Mouse (Mus musculus): ENCODE measurements around the gene Lrmp. TPM values are rescaled to one million over a fixed set of nuclear protein-coding genes. Genes with fewer than 3 reads are reported as not detected.
"Not testable (repeated sequence)": the region's sequence is repeated elsewhere in the genome, so short reads cannot be mapped to it uniquely, and the experiment has no call there.

The Lrmp gene
- polyA plus RNA-seq, 1 experiment from 2014 or later, result 2.3 TPM

GRCm38 (mm10) chr6:145084343-145085117 is 30.9 kb upstream of the Lrmp start:
- Histone ChIP-seq H3K9ac (no peak overlapping the region), H3K36me3 (no peaks in the 10 kb centered on the region), H3K27me3 (replicated peaks) (no peaks in the 10 kb centered on the region), H3K4me3 (no peak overlapping the region), H3K9me3 (replicated peaks) (no peaks in the 10 kb centered on the region), H3K27ac (ENCODE audit: poor library complexity, severe bottlenecking) (no peak overlapping the region), H3K4me1 (replicated peaks) (peaks cover 4% of the 10 kb centered on the region), H3K4me2 (no peak overlapping the region)
- no peak for ATAC-seq (ENCODE audit: insufficient number of reproducible peaks, low FRiP score)
- 88% methylated on average over 8 of the region's 8 CpGs for WGBS

GRCm38 (mm10) chr6:145088451-145089113 is 26.9 kb upstream of the Lrmp start:
- H3K4me3 ChIP-seq, result no peak overlapping the region
- WGBS, result 46% methylated on average over 4 of the region's 4 CpGs
- no peaks in the 10 kb centered on the region for H3K9me3 ChIP-seq (replicated peaks)
- peaks cover 4% of the 10 kb centered on the region for H3K4me1 ChIP-seq (replicated peaks)
- ATAC-seq (ENCODE audit: insufficient number of reproducible peaks, low FRiP score), result no peak
- no peaks in the 10 kb centered on the region for H3K36me3 ChIP-seq
- no peak overlapping the region for H3K27ac ChIP-seq (ENCODE audit: poor library complexity, severe bottlenecking)
- no peak overlapping the region for H3K9ac ChIP-seq
- H3K4me2 ChIP-seq, result no peak overlapping the region
- H3K27me3 ChIP-seq (replicated peaks), result 0 out of 2 replicates have a peak, but pooled peaks cover 5% of the 10 kb centered on the region

GRCm38 (mm10) chr6:145089373-145089772 is 26.1 kb upstream of the Lrmp start:
- Histone ChIP-seq H3K4me3 (no peak overlapping the region), H3K9me3 (replicated peaks) (no peaks in the 10 kb centered on the region), H3K27ac (ENCODE audit: poor library complexity, severe bottlenecking) (no peak overlapping the region), H3K4me2 (no peak overlapping the region), H3K9ac (no peak overlapping the region), H3K4me1 (replicated peaks) (peaks cover 4% of the 10 kb centered on the region), H3K27me3 (replicated peaks) (0 out of 2 replicates have a peak, but pooled peaks cover 5% of the 10 kb centered on the region), H3K36me3 (no peaks in the 10 kb centered on the region)
- ATAC-seq (ENCODE audit: insufficient number of reproducible peaks, low FRiP score), result no peak
- WGBS, result 31% methylated on average over 4 of the region's 4 CpGs

- no peak overlapping the region for H3K27ac ChIP-seq (ENCODE audit: poor library complexity, severe bottlenecking)
- no peak overlapping the region for H3K4me3 ChIP-seq
- H3K27me3 ChIP-seq (replicated peaks), result 0 out of 2 replicates have a peak, but pooled peaks cover 5% of the 10 kb centered on the region
- H3K9ac ChIP-seq, result no peak overlapping the region
- ATAC-seq (ENCODE audit: insufficient number of reproducible peaks, low FRiP score), result no peak
- peaks cover 4% of the 10 kb centered on the region for H3K4me1 ChIP-seq (replicated peaks)
- no peaks in the 10 kb centered on the region for H3K36me3 ChIP-seq
- no peaks in the 10 kb centered on the region for H3K9me3 ChIP-seq (replicated peaks)
- WGBS, result 77% methylated on average over 6 of the region's 6 CpGs
- H3K4me2 ChIP-seq, result no peak overlapping the region
Measured at GRCm38 (mm10) chr6:145090201-145090863, 25.1 kb upstream of the Lrmp start.

GRCm38 (mm10) chr6:145090928-145091327 is 24.5 kb upstream of the Lrmp start:
- Histone ChIP-seq H3K27ac (ENCODE audit: poor library complexity, severe bottlenecking) (no peak overlapping the region), H3K4me1 (replicated peaks) (peaks cover 4% of the 10 kb centered on the region), H3K27me3 (replicated peaks) (0 out of 2 replicates have a peak, but pooled peaks cover 5% of the 10 kb centered on the region), H3K36me3 (no peaks in the 10 kb centered on the region), H3K4me3 (no peak overlapping the region), H3K4me2 (no peak overlapping the region), H3K9ac (no peak overlapping the region), H3K9me3 (replicated peaks) (no peaks in the 10 kb centered on the region)
- ATAC-seq (ENCODE audit: insufficient number of reproducible peaks, low FRiP score), result no peak
- WGBS, result 64% methylated on average over 5 of the region's 5 CpGs

- Histone ChIP-seq H3K27ac (ENCODE audit: poor library complexity, severe bottlenecking) (no peak overlapping the region), H3K27me3 (replicated peaks) (0 out of 2 replicates have a peak, but pooled peaks cover 5% of the 10 kb centered on the region)
Measured at GRCm38 (mm10) chr6:145091998-145092397, 23.5 kb upstream of the Lrmp start.

GRCm38 (mm10) chr6:145093038-145093622 is 22.3 kb upstream of the Lrmp start:
- not testable (repeated sequence) for H3K27ac ChIP-seq (ENCODE audit: poor library complexity, severe bottlenecking); H3K4me1 ChIP-seq (replicated peaks); H3K9me3 ChIP-seq (replicated peaks); H3K36me3 ChIP-seq; H3K27me3 ChIP-seq (replicated peaks); H3K4me2 ChIP-seq; ATAC-seq (ENCODE audit: insufficient number of reproducible peaks, low FRiP score); H3K4me3 ChIP-seq; H3K9ac ChIP-seq
- 51% methylated on average over 7 of the region's 7 CpGs for WGBS

More at GRCm38 (mm10) chr6:145091998-145092397, 23.5 kb upstream of the Lrmp start:
- no peak overlapping the region for H3K4me3 ChIP-seq
- no peaks in the 10 kb centered on the region for H3K9me3 ChIP-seq (replicated peaks)
- no peaks in the 10 kb centered on the region for H3K36me3 ChIP-seq
- ATAC-seq (ENCODE audit: insufficient number of reproducible peaks, low FRiP score), result no peak
- peaks cover 4% of the 10 kb centered on the region for H3K4me1 ChIP-seq (replicated peaks)
- H3K4me2 ChIP-seq, result no peak overlapping the region
- H3K9ac ChIP-seq, result no peak overlapping the region
- WGBS, result 77% methylated on average over 6 of the region's 7 CpGs

GRCm38 (mm10) chr6:145094431-145094830 is 21.0 kb upstream of the Lrmp start:
- Histone ChIP-seq H3K27ac (ENCODE audit: poor library complexity, severe bottlenecking) (no peak overlapping the region), H3K9me3 (replicated peaks) (no peaks in the 10 kb centered on the region), H3K27me3 (replicated peaks) (0 out of 2 replicates have a peak, but pooled peaks cover 5% of the 10 kb centered on the region), H3K4me2 (no peak overlapping the region), H3K4me3 (no peak overlapping the region), H3K4me1 (replicated peaks) (peaks cover 2% of the 10 kb centered on the region), H3K9ac (no peak overlapping the region), H3K36me3 (no peaks in the 10 kb centered on the region)
- WGBS, result 77% methylated on average over 4 of the region's 4 CpGs
- no peak for ATAC-seq (ENCODE audit: insufficient number of reproducible peaks, low FRiP score)

- no peak for ATAC-seq (ENCODE audit: insufficient number of reproducible peaks, low FRiP score)
- Histone ChIP-seq H3K9me3 (replicated peaks) (no peaks in the 10 kb centered on the region), H3K9ac (no peak overlapping the region), H3K4me3 (no peak overlapping the region), H3K4me2 (peak overlapping the region; percentile 10; the same call in 1 of the 2 replicates), H3K27me3 (replicated peaks) (no peaks in the 10 kb centered on the region), H3K27ac (ENCODE audit: poor library complexity, severe bottlenecking) (no peak overlapping the region), H3K4me1 (replicated peaks) (peaks cover 13% of the 10 kb centered on the region), H3K36me3 (no peaks in the 10 kb centered on the region)
- WGBS, result 37% methylated on average over 9 of the region's 9 CpGs
Measured at GRCm38 (mm10) chr6:145100923-145101322, 14.5 kb upstream of the Lrmp start.

- Histone ChIP-seq H3K4me1 (replicated peaks) (peaks cover 13% of the 10 kb centered on the region), H3K36me3 (no peaks in the 10 kb centered on the region), H3K4me3 (no peak overlapping the region), H3K27ac (ENCODE audit: poor library complexity, severe bottlenecking) (no peak overlapping the region), H3K27me3 (replicated peaks) (no peaks in the 10 kb centered on the region), H3K4me2 (no peak overlapping the region), H3K9ac (no peak overlapping the region), H3K9me3 (replicated peaks) (no peaks in the 10 kb centered on the region)
- ATAC-seq (ENCODE audit: insufficient number of reproducible peaks, low FRiP score), result no peak
- WGBS, result 72% methylated on average over 10 of the region's 10 CpGs
Measured at GRCm38 (mm10) chr6:145104241-145104939, 11.1 kb upstream of the Lrmp start.
